Mouse (Mus musculus): ENCODE results near the gene Dennd6a. TPM values are rescaled to one million over a fixed set of nuclear protein-coding genes. Genes with fewer than 3 reads are reported as not detected.

Dennd6a gene
- total RNA-seq, 4 experiments from 2014 or later: 12.4 to 13.4 (median 12.9) TPM

DNA sequence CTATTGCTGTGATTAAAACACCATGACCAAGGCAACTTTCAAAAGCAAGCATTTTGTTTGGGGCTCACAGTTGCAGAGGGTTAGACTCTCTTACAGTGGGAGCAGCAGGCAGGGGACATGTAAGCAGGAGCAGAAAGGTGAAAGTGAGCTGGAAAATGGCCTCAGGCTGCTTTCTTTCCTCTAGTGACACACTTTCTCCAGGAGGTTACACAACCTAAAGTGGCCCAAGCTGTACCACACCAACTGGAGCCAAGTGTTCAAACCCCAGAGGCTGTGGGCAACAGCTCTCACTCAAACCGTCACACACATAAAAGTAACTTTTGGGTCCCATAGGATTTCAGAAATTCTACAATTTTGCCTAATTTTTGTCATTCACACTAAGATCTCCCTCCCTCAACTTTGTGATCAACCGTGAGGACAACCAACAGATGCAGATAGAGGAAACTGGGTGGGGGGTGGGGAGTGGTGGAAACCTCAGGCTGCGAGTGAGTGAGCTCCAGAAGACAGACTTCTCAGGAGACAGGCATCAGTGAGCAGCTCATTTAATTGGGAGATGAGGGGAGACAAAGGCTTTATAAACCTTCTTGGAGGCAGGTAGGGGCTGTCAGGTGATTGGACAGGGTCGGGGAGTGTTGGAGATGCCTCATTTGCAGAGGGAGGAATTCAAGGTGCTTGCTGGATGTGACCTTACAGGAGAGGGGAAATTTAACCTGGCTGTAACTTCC is 1.5 kb upstream of the Dennd6a start:
- DNase-seq (ENCODE audit: low spot score): no peak

DNA sequence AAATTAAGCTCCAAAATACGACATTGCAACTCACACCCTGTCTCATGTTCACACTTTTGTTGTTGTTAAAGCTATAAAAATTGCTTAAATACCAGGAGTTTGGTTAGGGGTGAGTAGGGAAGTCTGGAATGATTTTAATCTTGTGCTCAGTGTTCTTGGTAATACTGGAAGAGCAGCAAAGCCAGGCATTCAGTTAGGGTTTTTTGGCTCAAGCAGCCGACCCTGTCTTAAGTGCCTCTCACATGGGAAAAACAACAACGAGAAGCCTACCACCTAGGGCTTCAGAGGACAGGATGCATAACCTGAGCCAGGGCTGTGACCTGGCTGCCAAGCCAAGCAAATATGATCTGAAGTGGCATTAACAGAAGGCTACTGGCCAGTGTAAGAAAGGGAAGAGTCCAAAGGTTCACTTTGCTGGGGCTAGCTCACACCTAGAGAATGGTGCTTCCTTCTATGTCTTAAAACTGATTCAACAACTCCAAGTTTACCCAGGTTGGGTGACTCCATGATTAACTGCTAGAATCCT is 2.7 kb downstream of the Dennd6a start:
- no peak for DNase-seq (ENCODE audit: low spot score)

DNA sequence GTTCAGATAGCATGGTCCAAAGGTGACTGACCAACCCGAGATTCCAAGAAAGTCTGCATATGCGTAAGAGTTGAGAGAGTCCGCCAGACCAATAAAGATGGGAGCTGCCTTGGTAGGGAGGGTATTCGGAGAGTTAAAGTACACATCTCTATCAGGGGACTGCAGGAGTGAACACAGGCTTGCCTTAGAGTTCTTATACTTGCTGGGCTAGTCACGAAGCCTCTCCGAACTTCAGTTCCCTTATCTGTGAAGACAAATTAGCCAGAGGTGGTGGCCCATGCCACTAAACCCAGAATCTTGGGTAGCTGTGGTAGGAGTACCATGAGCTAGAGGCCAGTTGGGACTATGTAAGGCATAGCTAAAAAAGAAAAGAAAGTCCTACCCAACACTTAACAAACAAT is 5.1 kb downstream of the Dennd6a start:
- peak; percentile 12 for DNase-seq (ENCODE audit: low spot score)

DNA sequence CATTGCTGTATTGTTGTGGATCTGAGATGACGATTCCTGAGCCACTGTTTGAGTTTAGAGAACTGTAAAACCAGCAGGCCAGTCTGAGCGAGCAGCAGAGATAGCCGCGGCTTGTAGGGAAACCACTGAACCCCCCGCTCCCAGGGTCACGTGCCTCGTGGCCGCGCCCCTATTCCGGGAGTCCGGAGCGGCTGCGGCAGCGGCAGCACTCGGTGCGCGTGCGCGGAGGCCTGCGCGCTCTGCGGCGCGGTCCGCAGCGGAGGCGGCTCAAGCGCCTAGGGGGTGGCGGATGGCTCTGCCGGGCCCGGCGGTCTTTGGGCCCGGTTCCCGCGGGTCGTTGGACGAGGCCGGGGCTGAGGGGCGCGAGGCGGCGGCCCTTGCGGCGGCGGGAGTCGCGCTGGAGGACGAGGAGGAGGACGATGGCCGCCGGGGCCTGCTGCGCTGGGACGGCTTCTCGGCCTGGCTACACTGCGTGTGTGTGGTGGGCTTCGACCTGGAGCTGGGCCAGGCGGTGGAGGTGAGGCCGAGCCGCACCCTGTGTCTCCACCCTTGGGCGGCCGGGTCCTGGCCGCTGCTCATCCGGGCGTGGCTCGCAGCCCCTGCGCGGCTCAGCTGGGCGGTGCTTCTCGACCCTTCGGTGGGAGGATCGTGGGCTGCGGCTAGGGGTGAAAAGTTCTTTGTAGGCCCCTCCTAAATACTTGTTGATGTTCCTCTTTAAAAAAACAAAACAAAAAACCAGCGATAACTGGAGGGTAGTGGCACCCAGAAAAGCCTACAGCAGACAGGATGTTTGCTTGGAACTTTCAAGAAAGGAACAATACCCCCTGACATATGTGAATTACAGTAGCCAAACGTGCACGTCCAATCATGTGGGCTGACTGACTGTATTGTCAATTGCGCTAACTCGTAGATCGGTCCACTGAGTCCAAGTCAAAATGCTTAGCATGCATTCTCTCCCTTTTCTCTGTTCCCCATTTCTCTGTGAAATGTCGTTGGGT is 6.0 kb downstream of the Dennd6a start:
- DNase-seq (ENCODE audit: low spot score): peak; percentile 89

DNA sequence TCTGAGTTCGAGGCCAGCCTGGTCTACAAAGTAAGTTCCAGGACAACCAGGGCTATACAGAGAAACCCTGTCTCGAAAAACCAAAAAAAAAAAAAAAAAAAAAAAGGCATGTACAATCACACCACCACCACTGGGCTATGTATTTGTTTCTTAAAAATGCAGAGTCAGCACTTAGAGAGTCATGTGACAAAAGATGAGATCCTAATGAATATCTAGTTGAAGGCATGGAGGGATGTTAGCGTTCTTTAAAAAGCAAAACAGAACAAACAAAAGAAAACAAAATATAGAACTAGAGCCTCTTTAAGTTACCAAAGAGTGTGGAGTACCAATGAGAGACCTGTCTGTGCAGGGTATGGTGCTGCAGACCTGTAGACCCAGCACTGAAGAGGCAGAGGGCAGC is 10.0 kb downstream of the Dennd6a start:
- DNase-seq (ENCODE audit: low spot score): no peak

DNA sequence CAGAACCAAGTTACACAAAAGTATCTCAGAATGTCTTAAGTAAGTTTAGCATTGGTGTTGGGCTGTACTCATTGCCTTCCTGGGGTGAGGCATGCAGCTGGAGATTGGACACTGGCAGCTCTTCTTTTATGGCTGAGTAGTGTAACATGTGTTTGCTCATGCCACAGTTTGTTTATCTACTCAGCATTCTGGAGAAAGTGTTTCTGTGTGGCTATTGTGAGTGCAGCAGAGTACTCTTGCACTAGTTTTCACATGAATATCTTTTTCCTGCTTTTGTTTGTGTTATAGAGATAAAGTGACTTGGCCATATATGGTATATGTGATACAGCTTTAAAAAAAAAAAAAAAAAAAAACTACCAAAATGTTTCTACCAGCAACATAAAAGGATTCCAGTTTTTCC is 13.5 kb downstream of the Dennd6a start:
- DNase-seq (ENCODE audit: low spot score): no peak

DNA sequence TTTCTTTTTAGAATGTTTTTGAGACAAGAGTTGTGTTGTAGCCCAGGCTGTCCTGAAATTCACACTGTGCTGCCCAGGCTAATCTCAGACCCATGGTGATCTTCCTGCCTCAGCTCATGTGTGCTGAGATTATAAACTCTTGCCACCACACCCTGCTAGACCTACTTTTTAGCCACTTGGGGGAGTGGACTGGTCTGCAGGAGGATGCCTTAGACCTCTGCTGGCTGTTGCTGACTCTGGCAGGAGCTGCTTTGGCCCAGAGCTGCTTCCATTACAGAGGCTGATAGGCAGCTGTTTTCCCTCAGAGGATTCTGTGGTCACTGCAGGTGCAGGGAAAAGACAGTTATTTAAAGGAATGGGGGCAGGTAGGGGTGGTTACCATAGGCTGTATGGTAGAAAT is 17.7 kb downstream of the Dennd6a start:
- DNase-seq (ENCODE audit: low spot score): no peak

DNA sequence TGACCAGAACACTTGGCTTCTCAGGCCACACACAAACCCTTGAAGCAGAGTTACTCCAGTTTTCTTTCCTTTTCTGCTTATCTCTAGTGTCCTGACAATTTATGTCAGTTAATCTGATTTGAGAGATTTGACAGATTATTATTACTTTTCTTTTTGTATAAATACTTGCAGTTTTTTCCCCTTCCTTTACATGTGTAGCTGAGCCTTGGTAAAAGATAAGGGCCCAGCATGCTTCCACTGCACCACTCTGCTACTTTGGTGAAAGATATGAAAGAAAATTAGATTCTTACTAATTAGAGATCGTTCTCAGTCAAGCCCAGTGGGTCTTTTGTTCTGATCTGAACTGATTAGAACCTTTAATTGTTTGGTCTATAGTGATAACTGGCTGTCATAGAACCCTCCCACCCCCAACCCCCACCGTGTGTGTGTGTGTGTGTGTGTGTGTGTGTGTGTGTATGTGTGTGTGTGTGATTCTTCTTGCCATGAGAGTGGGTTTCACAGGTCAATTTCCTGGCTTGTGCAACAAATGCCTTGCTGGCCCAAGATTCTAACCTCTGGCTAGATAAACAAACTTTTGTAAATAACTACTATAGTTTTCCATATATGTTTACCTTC is 19.7 kb downstream of the Dennd6a start:
- no peak for DNase-seq (ENCODE audit: low spot score)

DNA sequence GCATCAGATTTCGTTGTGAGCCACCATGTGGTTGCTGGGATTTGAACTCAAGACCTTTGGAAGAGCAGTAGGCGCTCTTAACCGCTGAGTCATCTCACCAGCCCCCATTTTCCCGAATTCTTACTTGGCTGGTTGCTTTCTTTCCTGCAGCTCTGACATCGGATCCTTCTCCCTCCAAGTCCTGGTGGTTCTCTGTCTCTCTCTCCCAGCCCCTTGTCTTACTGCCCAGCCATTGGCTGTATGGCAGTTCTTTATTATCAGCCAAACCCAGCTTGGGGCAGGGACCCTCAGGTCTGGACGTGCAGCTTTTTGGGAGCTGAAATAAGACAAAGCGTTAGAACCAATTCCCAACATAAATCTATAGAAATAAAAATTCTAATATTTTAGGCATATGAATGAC is 21.5 kb downstream of the Dennd6a start:
- DNase-seq (ENCODE audit: low spot score): no peak

DNA sequence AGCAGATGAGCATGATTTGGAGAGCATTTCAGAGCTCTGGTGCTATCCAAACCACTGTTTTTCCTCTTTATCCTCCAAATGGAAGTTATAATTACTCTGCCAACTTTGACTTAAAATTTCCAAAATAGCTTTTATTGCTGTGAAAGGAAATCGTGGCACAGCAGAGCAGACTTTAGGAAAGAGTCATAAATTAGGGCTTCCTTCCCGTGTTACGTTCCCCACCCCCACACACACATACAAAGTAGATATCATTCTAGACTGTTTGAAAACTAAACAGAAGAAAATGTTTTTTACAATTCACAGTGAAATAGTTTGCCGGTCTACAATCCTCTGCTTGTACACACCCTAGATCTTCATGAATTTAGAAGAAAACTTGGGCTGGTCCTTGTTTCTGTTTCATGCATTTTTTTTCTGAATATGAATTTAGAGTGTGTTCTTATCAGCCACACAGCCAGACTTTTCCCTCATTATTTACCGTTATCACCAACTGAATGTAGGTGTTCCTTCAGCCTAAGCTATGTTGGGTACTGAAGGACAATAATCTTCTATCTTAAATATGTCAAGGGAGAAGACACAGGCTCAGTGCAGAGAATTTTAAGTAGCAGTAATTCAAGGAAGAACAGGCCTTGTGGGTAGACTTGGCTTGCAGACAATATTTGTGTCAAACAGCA is 22.2 kb downstream of the Dennd6a start:
- DNase-seq (ENCODE audit: low spot score): no peak

DNA sequence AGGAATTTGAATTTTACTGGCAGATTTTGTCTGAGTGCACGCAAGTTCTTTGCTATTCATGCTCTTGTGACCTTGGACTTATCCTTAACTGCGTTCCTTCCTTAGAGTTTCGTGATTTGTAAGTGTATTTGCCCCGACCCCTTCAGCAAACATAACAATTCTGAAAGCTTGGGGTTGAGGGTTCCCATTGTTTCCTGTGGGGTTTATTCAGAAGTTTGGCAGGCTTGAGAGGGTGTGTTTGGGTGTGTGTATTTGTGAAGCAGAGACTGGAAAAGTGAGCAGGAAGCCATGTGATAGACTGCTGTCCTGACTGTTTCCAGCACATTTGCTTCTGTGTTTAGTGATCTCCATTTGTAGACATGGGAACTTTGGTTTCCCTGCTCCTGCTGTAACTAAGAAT is 31.7 kb downstream of the Dennd6a start:
- no peak for DNase-seq (ENCODE audit: low spot score)

DNA sequence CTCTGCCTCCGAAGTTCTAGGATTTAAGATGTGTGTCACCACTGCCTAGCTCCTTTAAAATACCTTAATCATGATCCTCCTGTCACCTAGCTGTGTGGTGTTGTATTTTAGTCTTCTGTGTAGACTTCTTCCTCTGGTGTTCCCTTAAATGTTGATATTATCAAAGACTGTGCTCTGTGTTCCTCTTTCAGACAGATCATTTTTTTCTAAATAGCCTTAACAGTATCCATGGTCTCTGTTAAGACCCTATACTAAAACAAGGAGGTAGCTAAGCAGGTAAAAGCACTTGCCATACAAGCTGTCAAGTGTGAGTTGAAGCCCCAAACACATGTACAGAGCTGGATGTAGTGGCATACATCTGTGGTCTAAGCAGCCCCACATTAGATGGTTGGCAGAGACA is 36.0 kb downstream of the Dennd6a start:
- DNase-seq (ENCODE audit: low spot score): no peak

DNA sequence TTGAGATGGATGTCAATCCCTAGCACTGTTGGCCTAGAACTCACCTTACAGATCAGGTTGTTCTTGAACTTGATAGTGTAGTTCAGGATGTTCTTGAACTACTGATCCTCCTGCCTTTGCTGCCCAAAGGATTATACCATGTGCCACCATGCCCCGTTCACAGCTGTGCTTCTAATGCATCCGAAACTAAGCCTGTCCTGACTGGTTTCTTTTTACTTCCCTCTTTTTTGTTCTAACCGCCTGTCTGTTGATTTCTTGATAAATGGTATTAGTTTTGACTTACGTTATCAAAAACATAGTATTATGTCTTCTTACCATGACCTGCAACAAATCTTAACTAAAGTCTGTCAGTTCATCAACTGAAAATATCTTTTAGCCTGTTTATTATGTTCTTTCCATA is 37.0 kb downstream of the Dennd6a start:
- no peak for DNase-seq (ENCODE audit: low spot score)

DNA sequence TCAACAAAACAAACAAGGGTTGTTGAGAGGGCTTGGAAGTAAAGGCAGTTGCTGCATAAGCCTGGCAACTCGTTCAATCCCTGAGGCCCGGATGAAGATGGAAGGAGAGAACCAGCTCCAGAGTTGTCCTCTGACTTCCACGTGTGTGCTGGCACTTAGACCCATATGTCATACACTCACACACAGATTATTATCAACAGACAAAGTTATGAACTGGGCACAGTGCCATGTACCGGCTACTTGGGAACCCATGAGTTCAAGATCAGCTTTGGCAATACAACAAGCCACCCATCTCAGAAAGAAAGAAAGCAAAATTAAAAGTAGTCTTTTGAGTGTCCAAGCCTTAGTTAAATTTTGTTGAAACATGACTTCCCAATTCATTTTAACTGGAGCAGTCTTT is 51.6 kb downstream of the Dennd6a start:
- no peak for DNase-seq (ENCODE audit: low spot score)

DNA sequence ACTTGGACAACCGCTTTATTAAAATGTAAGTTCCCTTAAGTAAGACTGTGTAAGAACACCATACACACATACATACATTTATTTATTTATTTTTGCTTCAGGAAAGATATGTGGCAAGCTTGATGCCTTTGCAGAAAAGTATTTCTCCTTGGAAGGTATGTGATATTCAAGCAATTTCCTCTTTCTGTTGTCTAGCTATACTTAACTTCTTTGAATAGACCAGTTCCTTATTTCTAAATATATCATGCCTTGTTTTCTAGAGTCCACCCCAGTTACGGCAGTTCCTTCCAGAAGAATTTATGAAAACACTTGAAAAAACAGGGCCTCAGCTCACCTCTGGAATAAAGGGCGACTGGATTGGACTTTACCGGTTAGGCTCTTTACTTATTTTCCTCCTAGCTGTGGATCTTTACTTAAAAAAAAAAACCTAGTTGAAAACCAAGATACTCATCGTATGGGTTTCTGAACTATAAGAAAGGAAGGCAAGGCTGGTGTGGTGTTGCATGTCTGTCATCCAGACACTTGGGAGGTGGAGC is 53.0 kb downstream of the Dennd6a start:
- DNase-seq (ENCODE audit: low spot score): no peak

DNA sequence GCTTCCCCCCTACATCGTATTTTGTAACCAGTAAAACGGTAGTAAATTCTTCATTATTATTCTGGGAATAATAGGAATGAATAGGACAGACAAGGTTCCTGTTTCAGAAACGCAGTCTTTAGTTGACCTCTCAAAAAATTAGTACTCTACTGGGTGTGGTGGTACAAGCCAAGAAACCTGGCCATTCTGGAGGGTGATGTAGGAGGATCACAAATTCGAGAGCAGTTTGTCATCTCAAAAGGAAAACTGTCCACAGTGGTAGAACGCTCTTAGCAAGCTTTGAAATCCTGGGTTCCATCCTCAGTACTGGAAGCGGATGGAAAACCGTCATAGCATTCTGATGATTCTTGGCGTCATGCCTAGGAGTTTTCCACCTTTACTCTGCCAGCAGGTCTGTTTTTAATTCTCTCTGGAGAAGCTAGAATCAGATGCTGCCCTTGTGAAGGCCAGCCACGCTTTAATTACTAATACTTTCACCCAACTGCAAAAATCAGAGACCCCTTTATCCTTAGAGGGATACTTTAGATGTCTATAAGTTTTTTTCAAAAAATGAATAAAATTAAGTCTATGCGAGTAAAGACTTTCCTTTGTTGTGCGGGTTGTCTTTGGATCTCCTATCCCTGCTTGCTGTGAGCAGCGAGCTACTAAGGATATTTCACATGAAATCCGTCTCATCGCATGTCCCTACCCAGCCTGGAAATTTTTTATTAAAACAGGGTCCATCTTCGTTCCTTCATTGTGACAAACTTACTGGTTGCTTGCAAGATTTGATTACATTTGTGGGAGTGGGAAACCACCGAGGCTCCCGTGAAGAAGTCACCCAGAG is 63.6 kb downstream of the Dennd6a start:
- DNase-seq (ENCODE audit: low spot score): peak; percentile 55

DNA sequence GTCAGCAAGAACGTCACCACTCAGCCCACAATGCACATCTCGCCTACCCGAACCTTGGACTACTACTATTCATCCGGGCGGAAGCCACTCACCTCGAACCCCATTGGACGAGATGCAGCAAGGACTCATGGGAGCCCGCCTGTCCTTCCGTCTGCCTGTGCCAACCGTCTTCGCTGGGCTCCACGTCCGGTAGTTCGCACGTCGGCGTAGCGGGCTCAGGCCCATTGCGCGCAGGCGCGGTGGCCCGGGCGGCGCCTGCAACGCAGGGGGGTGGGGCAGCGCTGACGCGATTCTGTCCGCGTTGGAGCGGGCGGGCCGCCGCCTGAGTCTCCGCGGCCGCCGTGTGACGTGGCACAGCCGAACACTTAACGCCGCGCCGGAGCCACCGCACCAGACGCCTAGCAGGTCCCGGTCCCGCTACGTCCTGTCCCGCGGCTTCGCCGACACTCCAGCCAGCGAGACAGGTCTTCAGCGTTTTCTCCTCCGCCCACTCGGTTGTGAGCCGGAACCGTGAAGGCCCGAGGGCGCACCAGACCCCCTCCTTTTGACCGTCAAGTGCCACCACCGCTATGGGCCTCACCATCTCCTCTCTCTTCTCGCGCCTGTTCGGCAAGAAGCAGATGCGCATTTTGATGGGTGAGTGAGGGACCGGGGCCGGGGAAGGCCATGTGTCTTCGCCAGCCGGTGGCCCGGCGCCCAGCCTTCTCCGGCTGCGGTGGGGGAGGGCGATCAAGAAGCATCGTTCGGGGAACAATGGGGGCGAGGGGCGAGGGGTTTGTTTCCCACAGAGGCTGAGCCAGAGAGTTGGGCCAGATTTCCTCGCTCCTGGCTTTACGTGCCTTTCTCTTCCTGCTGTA is 64.4 kb downstream of the Dennd6a start, which contains the start of gene Arf4:
Gene Arf4 (plus strand): TSS at position 224 of the 857 bp plus-strand sequence.
- peak; percentile 99 for DNase-seq (ENCODE audit: low spot score)

DNA sequence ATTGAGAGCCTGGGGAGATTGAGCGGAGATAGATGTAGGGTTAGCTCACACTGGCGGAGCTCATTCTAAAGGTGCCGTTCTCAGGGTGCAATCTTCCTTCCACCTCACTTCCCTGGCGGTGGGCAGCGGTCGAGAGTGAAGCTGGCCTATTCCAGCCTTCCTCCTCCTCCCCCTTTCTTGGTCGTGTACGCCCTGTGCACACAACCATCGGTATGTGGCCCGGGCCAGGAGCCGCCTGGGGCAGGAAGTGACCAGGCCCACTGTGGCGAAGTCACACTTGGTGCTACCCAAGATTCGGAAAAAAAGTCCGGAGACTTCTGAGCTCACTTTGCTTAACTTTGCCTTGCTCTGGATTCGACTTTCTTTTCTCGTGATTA is 65.0 kb downstream of the Dennd6a start:
- DNase-seq (ENCODE audit: low spot score): peak; percentile 58

DNA sequence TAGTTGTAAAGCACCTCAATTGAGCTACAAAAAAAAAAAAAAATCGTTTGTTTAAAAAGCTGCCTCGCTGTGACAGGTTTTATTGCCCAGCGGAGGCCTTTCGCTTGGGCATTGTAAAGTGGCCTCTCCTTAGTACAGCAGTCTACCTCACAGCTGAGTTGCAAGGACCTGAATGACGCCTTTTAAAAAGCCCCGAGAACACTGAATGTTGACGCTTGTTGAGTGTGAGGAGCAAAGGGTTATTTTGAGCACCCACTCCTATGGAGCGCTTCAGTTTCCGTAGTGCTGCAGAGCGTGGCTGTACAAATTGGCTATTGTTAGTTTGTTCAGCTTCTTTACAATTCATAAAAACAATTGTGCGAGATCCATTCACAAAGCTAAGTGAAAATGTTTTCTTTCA is 65.6 kb downstream of the Dennd6a start:
- no peak for DNase-seq (ENCODE audit: low spot score)
